Mouse (Mus musculus) cerebellum, postnatal 4 days (tissue): ENCODE data around the gene Cideb.
A peak's percentile ranks its signal among the peaks of the same experiment; 100 is the strongest.

Experiments
- DNase-seq, 2 experiments: peaks; one replicate each; pipeline ENCODE4 v3.0.0; 2022; ENCODE audit warnings: low spot score in 2 of 2, mixed read lengths in 1 of 2

Gene Cideb

GRCm38 (mm10) chr14:55723433-55723832 lies 34.8 kb downstream of the Cideb start:
- DNase-seq = no peak

- no peak for DNase-seq
Observed at GRCm38 (mm10) chr14:55722438-55722945, 35.8 kb downstream of the Cideb start.

DNA sequence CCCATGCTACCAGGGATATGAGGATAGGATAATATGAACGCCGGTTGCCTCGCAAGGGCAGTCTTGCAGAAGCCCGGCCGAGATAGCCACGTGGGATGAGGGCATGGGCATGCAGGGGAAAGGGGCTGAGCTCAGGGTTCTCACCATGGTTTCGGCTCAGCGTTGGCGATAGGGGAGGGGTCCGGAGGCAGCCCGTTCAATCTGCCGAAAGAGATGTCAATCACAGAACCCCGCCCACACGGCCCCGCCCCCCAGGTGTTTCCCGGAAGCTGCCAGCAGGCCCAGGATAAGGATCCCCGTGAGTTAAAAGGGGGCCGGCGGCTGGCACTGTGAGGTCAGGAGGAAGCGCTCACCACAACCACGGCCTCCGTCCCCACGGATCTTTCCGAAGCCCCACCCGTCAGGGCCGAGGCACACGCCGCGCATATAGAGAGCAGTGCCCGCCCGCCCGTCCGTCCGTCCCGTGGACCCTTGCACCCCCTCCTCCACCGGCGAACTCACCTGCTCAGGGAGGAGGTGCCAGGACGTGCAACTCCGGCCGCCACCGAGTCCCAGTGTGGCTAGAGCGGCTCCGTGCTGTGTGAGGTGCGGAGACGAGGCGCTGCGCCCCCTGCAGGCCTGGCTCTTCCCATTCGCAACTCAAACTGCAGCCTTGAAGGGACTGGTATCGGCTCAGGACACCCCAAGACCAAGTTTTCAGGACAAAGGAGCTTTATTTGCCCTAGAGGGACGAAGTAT lies 36.4 kb downstream of the Cideb start, which contains the start of gene Rabggta:
Rabggta (minus strand) TSS at position 564 of the 738 bp plus-strand sequence.
- DNase-seq = peak; percentile 88 to 92

DNA sequence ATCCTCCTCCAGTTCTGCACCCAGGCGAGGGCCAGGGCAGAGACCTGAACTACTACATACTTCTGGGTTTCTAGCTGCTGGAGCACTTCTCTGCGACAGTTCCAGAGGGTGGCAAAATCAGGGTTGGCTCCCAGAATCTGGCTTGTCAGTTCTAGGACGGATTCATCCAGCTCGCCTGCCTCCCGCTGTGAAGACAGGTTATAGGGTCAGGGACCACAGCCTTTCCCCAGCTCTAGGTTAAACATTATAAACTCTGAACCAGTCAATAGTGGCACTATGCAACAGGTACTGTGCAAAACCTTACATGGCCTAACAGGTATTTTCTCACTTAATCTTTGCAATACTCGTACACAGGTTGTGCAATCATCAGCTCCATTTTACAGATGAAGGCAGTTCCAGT lies 37.2 kb downstream of the Cideb start:
- no peak for DNase-seq

DNA sequence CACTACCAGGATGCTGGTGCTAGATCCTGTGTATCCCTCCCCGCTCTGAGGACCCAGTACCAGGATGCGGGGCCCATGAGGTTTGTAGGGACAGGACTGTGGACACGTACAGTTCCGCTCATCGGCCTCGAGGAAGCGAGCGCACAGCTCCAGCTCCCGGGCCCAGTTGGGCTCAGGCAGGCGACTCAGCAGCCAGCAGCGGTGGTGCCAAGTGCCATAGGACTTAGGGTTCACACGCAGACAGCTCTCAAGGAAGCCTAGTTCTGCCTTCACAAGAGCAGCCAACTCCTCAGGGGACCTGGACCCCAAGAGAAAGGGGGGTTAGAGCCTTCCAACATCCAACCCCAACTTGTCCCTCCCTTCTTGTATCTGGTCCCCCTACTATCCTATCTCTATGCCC lies 37.6 kb downstream of the Cideb start:
- no peak for DNase-seq

DNA sequence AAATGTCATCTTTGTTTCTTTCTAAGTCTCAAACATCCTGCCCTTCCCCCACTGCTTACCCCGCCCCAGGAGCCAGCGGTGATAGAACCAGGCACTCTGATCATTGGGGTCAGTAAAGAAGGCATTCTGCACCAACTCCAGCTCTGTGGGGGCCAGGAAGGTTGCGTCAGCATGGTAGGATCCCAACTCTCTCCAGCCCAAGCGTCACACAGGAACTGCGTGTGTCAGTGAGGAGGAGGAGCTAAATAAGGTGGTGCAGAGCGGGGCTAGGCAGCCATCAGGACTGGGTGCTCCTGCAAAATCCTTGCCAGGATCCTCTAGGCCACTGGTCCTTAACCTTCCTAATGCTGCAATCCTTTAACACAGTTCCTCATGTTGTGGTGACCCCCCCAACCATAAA lies 38.5 kb downstream of the Cideb start:
- no peak for DNase-seq

GRCm38 (mm10) chr14:55716884-55717283 lies 41.4 kb downstream of the Cideb start:
- DNase-seq = no peak

DNA sequence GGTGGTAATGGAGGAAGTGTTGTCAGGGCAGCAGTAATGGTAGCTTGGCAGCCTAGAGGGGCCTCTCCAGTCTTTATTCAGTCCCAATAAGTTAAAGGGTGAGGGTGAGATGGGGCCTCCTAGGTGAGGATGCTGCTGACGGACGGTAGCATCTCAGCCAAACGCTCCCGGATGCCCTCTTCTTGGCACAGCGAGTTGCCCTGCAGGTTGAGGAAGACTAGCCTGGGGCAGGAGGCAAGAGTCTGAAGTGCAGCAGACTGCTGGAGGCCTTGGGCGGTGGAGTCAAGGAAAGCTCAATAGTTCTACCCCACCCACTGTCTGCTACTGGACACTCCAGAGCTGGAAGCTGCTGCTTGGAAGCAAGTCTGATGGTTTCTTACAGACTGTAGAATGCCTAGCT lies 42.0 kb downstream of the Cideb start:
- DNase-seq = no peak

DNA sequence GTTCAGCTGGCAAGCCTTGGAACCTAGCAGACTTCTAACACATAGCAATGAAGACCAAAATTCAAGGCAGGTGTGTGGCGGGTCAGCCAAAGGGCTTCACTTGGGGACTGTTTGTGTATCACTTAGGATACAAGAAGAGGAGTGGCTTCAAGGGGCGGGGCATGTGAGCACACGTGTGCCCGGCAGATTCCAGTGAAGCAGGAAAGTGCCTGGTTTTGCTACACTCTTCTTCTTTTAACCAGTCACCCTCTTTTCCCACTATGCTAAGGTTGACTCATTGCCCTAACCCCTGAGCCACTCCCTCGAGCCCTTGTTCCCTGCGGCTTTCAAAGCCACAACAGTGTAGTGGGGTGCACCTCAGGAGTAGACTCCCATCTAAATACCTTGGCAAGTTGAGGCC lies 43.4 kb downstream of the Cideb start:
- no peak for DNase-seq

GRCm38 (mm10) chr14:55713729-55714122 lies 44.5 kb downstream of the Cideb start, which contains the start of gene Tgm1:
Gene Tgm1, minus strand, starts transcription at chr14:55713926.
- no peak for DNase-seq

DNA sequence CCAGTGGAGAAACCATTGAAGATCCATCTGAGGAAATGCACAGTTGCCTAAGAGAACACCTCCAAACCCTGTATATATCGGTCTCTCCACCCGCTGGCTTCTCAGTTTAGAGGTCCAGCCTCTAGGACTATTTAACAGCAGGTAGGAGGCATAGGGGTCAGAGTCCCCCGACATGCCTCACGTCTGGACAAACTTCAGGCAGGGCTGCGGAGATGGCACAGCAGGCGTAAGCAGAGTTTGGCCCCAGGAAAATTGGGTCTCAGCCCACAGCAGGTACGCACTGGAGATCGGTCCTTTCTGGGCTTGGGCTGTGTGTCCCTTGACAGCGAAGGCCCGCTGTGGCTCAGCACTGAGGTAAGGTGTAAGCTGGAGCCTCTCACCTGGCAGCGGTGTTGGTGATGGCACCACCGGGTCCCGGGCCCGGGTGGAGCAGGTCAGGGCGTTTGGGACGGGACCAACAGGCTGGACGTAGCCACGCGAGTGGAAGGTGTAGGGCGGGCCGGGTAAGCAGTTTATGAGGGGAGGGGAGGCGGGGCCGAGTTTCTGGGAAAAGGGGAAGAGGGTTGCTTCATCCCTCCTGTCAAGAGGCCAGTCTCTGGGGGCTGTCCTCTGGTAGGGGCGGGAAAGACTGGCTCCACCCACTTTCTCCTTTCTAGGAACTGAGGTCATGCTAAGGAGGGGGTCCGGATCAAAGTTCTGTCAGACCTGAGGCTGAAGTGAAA lies 45.1 kb downstream of the Cideb start:
- DNase-seq = no peak

DNA sequence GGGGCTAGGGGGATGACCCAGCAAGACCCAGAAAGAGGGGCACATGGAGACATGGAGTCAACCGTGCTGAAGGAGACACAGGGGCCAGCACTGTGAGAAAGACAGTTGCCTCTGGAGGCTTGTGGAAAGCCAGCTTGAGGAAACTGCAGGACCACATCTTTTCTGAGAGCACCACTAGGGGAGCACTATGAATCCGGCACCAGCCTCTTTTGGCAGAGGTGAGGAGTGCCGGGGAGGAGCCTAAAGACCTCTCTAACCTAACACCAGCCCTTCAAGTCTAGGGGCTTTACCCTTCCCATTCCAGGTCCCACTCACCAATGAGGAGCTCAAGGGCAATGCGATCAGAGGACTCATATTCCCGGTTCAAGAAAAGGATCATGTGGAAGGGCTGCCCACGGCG lies 46.5 kb downstream of the Cideb start:
- DNase-seq = no peak

DNA sequence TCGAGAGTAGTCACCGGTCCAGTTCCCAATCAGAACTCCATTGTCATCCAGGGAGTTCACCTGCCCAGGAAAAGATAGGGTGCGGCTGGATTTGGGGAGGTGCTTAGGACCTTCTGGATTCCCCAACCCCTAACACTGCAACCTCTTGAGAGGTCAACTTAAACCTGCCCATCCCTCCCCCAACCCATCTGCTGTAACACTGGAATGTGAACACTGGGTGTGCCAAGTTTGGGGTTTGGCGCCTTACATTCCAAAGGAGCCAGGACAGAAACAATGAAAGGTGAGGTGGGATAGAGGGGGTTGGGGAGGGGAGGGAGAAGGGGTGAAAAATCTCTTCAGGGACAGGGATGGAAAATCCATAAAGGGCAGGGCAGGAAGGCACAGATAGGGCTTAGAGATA lies 48.7 kb downstream of the Cideb start:
- DNase-seq = no peak

DNA sequence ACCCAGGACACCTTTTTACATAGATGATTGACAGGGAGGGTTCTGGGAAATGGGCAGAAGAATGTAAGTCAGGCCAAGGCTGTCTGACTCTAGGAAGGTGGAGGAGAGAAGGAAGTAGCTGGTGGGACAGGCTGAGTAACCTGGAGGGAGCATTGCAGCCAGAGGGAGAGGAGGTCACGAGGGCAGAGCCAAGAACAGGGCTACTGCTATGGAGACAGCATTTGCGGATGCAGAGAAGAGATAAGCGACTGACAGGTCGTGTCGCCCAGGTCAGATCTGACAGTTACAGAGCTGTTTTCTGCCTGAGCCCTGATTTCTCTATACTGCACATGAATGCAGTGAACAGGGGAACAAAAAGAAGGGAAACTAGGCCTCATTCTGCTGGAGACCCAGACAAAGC lies 50.9 kb downstream of the Cideb start:
- DNase-seq = no peak

DNA sequence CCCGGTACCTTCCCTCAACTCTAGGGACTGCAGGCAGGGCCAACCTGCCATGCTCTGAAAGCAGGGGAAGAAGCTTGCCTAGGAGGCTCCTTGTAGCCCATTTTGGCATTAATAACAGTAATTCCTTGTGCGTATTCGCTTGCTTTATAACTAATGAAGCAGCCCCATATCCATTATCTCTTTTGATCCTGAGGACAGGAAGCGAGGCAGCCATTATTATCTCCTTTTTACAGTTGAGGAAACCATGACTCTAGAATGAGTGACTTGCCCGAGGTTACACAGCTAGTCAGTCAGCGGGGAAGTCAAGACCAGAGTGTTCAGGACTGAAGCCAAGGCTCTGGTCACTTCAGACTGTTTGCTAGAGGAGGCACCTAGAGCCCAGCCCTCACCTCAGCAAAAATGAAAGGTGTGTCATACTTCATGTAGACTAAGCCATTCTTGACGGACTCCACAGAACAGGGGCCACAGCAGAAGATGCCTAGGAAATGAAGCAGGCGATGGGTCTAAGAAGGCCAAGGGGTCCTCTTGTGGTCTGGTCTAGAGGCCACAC lies 52.1 kb downstream of the Cideb start:
- DNase-seq = no peak
